Mouse (Mus musculus): ENCODE measurements around the gene Gm7534.

Gene Gm7534

GRCm38 (mm10) chr4:134202904-134203303, at the start of gene Gm7534:
Gene Gm7534, minus strand, starts transcription at chr4:134203004.
- in situ Hi-C loops (cut with MboI; ENCODE audit: low sequenced_read_pairs) = no loop called here

- in situ Hi-C loops (cut with MboI; ENCODE audit: low sequenced_read_pairs) = no loop called here
These were observed 49.5 kb upstream of the Gm7534 start for GRCm38 (mm10) chr4:134252131-134252910.

- in situ Hi-C loops (cut with MboI; ENCODE audit: low sequenced_read_pairs) = no loop called here
These were observed 48.7 kb upstream of the Gm7534 start for GRCm38 (mm10) chr4:134251241-134252130.

- in situ Hi-C loops (cut with MboI; ENCODE audit: low sequenced_read_pairs) = no loop called here
These were observed 48.1 kb upstream of the Gm7534 start for GRCm38 (mm10) chr4:134250930-134251240.

- in situ Hi-C loops (cut with MboI; ENCODE audit: low sequenced_read_pairs) = no loop called here
These were observed 47.5 kb upstream of the Gm7534 start for GRCm38 (mm10) chr4:134250116-134250929.

GRCm38 (mm10) chr4:134249651-134250050, 46.8 kb upstream of the Gm7534 start:
- in situ Hi-C loops (cut with MboI; ENCODE audit: low sequenced_read_pairs) = no loop called here

- in situ Hi-C loops (cut with MboI; ENCODE audit: low sequenced_read_pairs) = no loop called here
These were observed 44.0 kb upstream of the Gm7534 start, which contains the start of gene Gm30191 for GRCm38 (mm10) chr4:134246719-134247258. Gene Gm30191, plus strand, starts transcription at chr4:134246935.

GRCm38 (mm10) chr4:134246256-134246655, 43.5 kb upstream of the Gm7534 start:
- in situ Hi-C loops (cut with MboI; ENCODE audit: low sequenced_read_pairs) = no loop called here

GRCm38 (mm10) chr4:134245148-134245843, 42.5 kb upstream of the Gm7534 start, which contains the start of gene Zfp593:
Gene Zfp593, minus strand, starts transcription at chr4:134245592.
- in situ Hi-C loops (cut with MboI; ENCODE audit: low sequenced_read_pairs) = no loop called here

- in situ Hi-C loops (cut with MboI; ENCODE audit: low sequenced_read_pairs) = no loop called here
These were observed 40.9 kb upstream of the Gm7534 start, which contains the start of gene E130218I03Rik for GRCm38 (mm10) chr4:134243516-134244250. Gene E130218I03Rik, plus strand, starts transcription at chr4:134243662.

- in situ Hi-C loops (cut with MboI; ENCODE audit: low sequenced_read_pairs) = no loop called here
These were observed 35.9 kb upstream of the Gm7534 start for GRCm38 (mm10) chr4:134238686-134239085.

GRCm38 (mm10) chr4:134238279-134238651, 35.5 kb upstream of the Gm7534 start, which contains the start of gene Cnksr1:
Gene Cnksr1, minus strand, starts transcription at chr4:134238399.
- in situ Hi-C loops (cut with MboI; ENCODE audit: low sequenced_read_pairs) = no loop called here

GRCm38 (mm10) chr4:134237582-134238278, 34.9 kb upstream of the Gm7534 start:
- in situ Hi-C loops (cut with MboI; ENCODE audit: low sequenced_read_pairs) = no loop called here

GRCm38 (mm10) chr4:134234876-134235275, 32.1 kb upstream of the Gm7534 start:
- in situ Hi-C loops (cut with MboI; ENCODE audit: low sequenced_read_pairs) = no loop called here

GRCm38 (mm10) chr4:134230431-134230830, 27.6 kb upstream of the Gm7534 start:
- in situ Hi-C loops (cut with MboI; ENCODE audit: low sequenced_read_pairs) = no loop called here

GRCm38 (mm10) chr4:134227194-134227593, 24.4 kb upstream of the Gm7534 start, which contains the start of gene Catsper4:
Gene Catsper4, minus strand, starts transcription at chr4:134227383.
- in situ Hi-C loops (cut with MboI; ENCODE audit: low sequenced_read_pairs) = no loop called here

- in situ Hi-C loops (cut with MboI; ENCODE audit: low sequenced_read_pairs) = no loop called here
These were observed 20.2 kb upstream of the Gm7534 start for GRCm38 (mm10) chr4:134222793-134223600.
